Mouse (Mus musculus): Measurements from ENCODE around the gene Sgsm3. TPM values are rescaled to one million over a fixed set of nuclear protein-coding genes. Genes with fewer than 3 reads are reported as not detected.

The Sgsm3 gene
- total RNA-seq, 2 experiments from 2014 or later: 26.9 to 57.1 TPM

DNA sequence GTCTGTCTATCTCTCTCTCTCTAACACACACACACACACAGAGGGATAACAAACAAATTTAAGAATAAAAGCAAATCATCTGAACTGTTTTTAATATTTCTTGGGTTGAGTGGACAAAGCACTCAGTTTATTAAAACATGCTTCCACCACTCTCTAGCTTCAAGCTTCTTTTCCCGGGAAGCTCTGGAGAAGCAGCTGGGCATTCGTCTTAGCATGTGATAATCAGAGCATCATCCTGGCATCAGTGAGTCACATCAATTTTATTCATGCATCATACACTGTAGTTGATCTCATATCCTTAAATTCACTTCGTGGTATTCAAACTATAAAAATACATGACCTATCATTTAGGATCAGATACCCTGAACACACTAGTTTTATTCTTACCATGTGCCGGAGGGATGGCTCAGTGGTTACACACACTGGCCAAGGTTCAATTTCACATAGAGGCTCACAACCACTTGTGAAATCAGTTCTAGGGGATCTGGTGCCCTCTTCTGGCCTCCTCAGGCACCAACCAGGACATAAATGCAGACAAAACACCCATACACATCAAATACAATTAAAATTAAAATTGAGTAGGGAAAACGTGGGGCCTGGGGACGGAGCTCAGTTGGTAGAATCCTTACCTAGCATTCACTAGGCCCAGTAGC, 72.0 kb downstream of the Sgsm3 start:
- ATAC-seq (replicated peaks; ENCODE audit: low FRiP score, low TSS enrichment, poor library complexity, severe bottlenecking): 0 out of 2 replicates have a peak, but pooled peaks have one; percentile 27

DNA sequence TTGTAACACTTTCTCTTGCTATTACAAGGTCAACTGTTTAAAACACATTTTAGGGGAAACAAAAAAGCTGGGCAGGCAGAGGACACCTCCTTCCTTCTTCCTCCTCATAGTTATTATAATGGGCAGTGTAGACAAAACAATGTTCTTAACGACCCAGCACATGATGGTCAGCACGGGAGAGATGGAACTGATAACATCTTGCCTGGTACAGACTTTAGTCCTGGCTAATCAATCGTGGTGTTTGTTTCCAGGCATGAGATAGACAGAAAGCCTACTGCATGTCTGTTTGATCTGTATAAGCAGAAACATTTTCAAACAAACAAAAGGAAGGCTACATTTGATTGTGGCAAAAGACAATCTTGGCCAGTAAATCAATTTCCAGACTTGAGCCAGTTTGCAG, 72.9 kb downstream of the Sgsm3 start:
- no peak for ATAC-seq (replicated peaks; ENCODE audit: low FRiP score, low TSS enrichment, poor library complexity, severe bottlenecking)

DNA sequence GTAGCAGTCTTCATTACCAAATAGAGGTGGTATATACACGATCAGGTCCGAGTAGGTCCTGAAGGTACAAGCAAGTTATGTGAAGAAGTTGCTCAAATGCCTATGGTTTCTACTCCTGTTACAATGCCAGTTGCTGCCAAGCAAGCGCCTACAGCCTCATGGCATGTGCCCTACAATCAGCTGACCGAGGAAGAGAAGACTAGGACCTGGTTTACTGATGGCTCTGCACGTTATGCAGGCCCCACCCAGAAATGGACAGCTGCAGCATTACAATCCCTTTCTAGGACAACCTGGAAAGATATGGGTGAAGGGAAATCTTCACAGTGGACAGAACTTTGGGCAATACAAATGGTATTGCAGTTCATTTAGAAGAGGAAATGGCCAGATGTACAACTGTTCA, 74.9 kb downstream of the Sgsm3 start:
- no peak for ATAC-seq (replicated peaks; ENCODE audit: low FRiP score, low TSS enrichment, poor library complexity, severe bottlenecking)

DNA sequence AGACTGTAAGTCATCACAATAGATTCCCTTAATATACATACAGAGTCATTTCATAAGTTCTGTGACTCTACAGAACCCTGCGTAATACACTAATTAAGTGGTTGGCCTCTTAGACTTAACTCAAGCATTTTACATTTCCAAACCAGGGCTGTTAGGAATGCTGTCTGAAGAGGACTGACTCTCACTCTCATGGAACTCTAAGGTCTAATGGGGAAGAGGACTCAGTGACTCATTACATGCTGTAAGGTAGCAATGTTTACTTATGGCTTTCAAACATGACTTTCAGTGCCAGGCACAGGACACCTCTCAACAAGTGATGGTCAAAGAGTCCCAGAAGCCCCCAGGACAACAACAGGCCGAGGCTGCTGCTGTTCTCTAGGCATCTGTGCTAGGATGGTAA, 77.9 kb downstream of the Sgsm3 start:
- ATAC-seq (replicated peaks; ENCODE audit: low FRiP score, low TSS enrichment, poor library complexity, severe bottlenecking): no peak

DNA sequence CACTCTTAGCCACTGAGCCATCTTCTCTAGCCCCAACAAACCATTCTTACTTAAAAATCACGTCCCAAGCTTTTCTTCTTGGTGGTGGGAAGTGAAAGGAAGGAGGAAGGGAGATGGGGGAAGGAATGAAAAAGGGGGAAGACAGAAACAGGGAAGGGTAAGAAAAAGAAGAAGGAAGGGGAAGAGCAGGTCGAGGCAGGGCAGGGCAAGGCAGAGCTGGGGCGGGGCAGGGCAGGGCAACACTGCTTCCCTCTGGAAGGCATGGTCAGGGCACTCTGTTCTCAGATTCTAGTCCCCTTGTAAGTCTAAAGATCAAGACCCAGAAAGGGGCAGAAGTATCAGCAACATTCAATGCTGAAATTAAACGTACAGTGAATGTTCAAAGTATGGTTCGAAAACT, 80.2 kb downstream of the Sgsm3 start:
- no peak for ATAC-seq (replicated peaks; ENCODE audit: low FRiP score, low TSS enrichment, poor library complexity, severe bottlenecking)

DNA sequence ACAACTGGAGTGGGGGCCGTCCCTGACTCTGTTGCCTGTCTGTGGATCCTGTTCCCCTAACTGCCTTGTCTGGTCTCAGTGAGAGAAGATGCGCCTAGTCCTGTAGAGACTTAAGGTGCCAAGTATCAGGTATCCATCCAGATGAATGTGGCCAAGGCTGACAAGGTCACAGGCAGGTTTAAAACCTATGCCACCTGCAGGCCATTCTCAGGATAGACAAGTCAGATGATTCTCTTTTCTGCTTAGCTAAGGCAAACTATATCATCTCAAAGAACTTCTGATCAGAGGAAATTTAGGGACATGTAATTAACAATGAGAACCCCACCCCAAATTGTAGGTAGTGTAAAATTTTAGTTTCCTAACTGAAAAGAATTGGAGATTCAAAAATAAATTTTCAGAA, 83.4 kb downstream of the Sgsm3 start:
- ATAC-seq (replicated peaks; ENCODE audit: low FRiP score, low TSS enrichment, poor library complexity, severe bottlenecking): no peak

Other genes starting within 250 kb of the Sgsm3 start
- 81.2 and 81.5 TPM in 2 replicates for gene Adsl, start 29.3 kb upstream of the Sgsm3 start, total RNA-seq (2014; fragmentation: Nextera tagmentation)
- gene Adsl, start 29.3 kb upstream of the Sgsm3 start, total RNA-seq (2017): 197 and 210 TPM in 2 replicates
- 21.2 and 23.5 TPM in 2 replicates for gene Mrtfa, start 213.0 kb downstream of the Sgsm3 start, total RNA-seq (2014; fragmentation: Nextera tagmentation)
- gene Mrtfa, start 213.0 kb downstream of the Sgsm3 start, total RNA-seq (2017): 2.5 and 3.7 TPM in 2 replicates